Mouse (Mus musculus) heart, postnatal 36 days (tissue): ENCODE results near the gene Usp46. TPM values are rescaled to one million over a fixed set of nuclear protein-coding genes. Genes with fewer than 3 reads are reported as not detected.
A peak's percentile ranks its signal among the peaks of the same experiment; 100 is the strongest.
"Not testable (repeated sequence)": the region's sequence is repeated elsewhere in the genome, so short reads cannot be mapped to it uniquely, and the experiment has no call there.

ENCODE experiments used
- DNase-seq, 2 experiments: peaks; one replicate each; pipeline ENCODE4 v3.0.0; 2021 to 2022
- intact Hi-C: fragments of 180-260 bp; cut with DNase I; formaldehyde crosslinking; loops from one replicate; pipeline ENCODE4 v1.15.1; 2025
- total RNA-seq, 2 experiments: library from RNA; stranded (reverse); gene quantifications; 2 replicates each; pipeline ENCODE4 v1.2.3; 2021

The Usp46 gene
- total RNA-seq, 2 experiments from 2014 or later = 35.1 TPM

- intact Hi-C loops = no loop called here
- no peak for DNase-seq
Measured at GRCm38 (mm10) chr5:74077959-74078358, 9.7 kb upstream of the Usp46 start.

- DNase-seq = no peak
- intact Hi-C loops = no loop called here
Measured at GRCm38 (mm10) chr5:74076759-74077158, 8.5 kb upstream of the Usp46 start.

- intact Hi-C loops = not testable (repeated sequence)
Measured at GRCm38 (mm10) chr5:74070564-74070963, 2.3 kb upstream of the Usp46 start.

GRCm38 (mm10) chr5:74068714-74069321 lies 587 bp upstream of the Usp46 start:
- DNase-seq = peak in 1 of 2 experiments; percentile 79
- intact Hi-C loops = loop anchor here (1.0 to 10.0 kb wide), 6 partner anchors 20 to 574 kb away; no protein-coding TSS in a partner anchor

More at GRCm38 (mm10) chr5:74070564-74070963, 2.3 kb upstream of the Usp46 start:
- DNase-seq = not testable (repeated sequence)

GRCm38 (mm10) chr5:74067346-74067745 lies 885 bp downstream of the Usp46 start:
- intact Hi-C loops = loop anchor here (2.0 to 10.0 kb wide), 4 partner anchors 63 to 573 kb away; no protein-coding TSS in a partner anchor
- DNase-seq = no peak

- intact Hi-C loops = loop anchor here (2.0 to 10.0 kb wide), 4 partner anchors 62 to 572 kb away; no protein-coding TSS in a partner anchor
- peak in 1 of 2 experiments; percentile 34 for DNase-seq
Measured at GRCm38 (mm10) chr5:74066416-74067115, 1.7 kb downstream of the Usp46 start.

- no peak for DNase-seq
- intact Hi-C loops = loop anchor here (2.0 to 10.0 kb wide), 4 partner anchors 61 to 571 kb away; no protein-coding TSS in a partner anchor
Measured at GRCm38 (mm10) chr5:74065565-74066275, 2.5 kb downstream of the Usp46 start.

GRCm38 (mm10) chr5:74064844-74065243 lies 3.4 kb downstream of the Usp46 start:
- intact Hi-C loops = loop anchor here (5.0 to 10.0 kb wide), 4 partner anchors 60 to 570 kb away; no protein-coding TSS in a partner anchor
- no peak for DNase-seq

- intact Hi-C loops = loop anchor here (5.0 to 10.0 kb wide), 4 partner anchors 58 to 568 kb away; no protein-coding TSS in a partner anchor
- no peak for DNase-seq
Measured at GRCm38 (mm10) chr5:74063226-74063747, 4.9 kb downstream of the Usp46 start.

- intact Hi-C loops = loop anchor here (5.0 to 10.0 kb wide), 4 partner anchors 57 to 567 kb away; no protein-coding TSS in a partner anchor
- DNase-seq = no peak
Measured at GRCm38 (mm10) chr5:74062266-74062665, 6.0 kb downstream of the Usp46 start.

GRCm38 (mm10) chr5:74061408-74062047 lies 6.7 kb downstream of the Usp46 start:
- intact Hi-C loops = loop anchor here (5.0 to 10.0 kb wide), 4 partner anchors 57 to 567 kb away; no protein-coding TSS in a partner anchor
- DNase-seq = no peak

- no peak for DNase-seq
- intact Hi-C loops = no loop called here
Measured at GRCm38 (mm10) chr5:74052171-74052909, 15.9 kb downstream of the Usp46 start.

- peak; percentile 45 to 52 for DNase-seq
- intact Hi-C loops = no loop called here
Measured at GRCm38 (mm10) chr5:74051394-74052170, 16.6 kb downstream of the Usp46 start.

GRCm38 (mm10) chr5:74050903-74051302 lies 17.3 kb downstream of the Usp46 start:
- intact Hi-C loops = no loop called here
- no peak for DNase-seq

GRCm38 (mm10) chr5:74048846-74049495 lies 19.3 kb downstream of the Usp46 start:
- no peak for DNase-seq
- intact Hi-C loops = loop anchor here (2.0 kb wide), 2 partner anchors 16 to 20 kb away; partner anchors contain the start of gene Usp46

- intact Hi-C loops = no loop called here
- no peak for DNase-seq
Measured at GRCm38 (mm10) chr5:74044591-74044990, 23.6 kb downstream of the Usp46 start.

GRCm38 (mm10) chr5:74042796-74043340 lies 25.4 kb downstream of the Usp46 start:
- intact Hi-C loops = no loop called here
- DNase-seq = no peak

GRCm38 (mm10) chr5:74040541-74040940 lies 27.7 kb downstream of the Usp46 start:
- no peak for DNase-seq

More at GRCm38 (mm10) chr5:74040541-74040940, 27.7 kb downstream of the Usp46 start:
- intact Hi-C loops = no loop called here
